Mouse (Mus musculus) embryo, embryonic 10 days (tissue): Measurements from ENCODE around the gene Mtg1.
A peak's percentile ranks its signal among the peaks of the same experiment; 100 is the strongest.

Experiments
- DNase-seq: peaks from one replicate; pipeline ENCODE4 v3.0.0-alpha.2; 2015; ENCODE audit warnings: low spot score

Mtg1 gene

DNA sequence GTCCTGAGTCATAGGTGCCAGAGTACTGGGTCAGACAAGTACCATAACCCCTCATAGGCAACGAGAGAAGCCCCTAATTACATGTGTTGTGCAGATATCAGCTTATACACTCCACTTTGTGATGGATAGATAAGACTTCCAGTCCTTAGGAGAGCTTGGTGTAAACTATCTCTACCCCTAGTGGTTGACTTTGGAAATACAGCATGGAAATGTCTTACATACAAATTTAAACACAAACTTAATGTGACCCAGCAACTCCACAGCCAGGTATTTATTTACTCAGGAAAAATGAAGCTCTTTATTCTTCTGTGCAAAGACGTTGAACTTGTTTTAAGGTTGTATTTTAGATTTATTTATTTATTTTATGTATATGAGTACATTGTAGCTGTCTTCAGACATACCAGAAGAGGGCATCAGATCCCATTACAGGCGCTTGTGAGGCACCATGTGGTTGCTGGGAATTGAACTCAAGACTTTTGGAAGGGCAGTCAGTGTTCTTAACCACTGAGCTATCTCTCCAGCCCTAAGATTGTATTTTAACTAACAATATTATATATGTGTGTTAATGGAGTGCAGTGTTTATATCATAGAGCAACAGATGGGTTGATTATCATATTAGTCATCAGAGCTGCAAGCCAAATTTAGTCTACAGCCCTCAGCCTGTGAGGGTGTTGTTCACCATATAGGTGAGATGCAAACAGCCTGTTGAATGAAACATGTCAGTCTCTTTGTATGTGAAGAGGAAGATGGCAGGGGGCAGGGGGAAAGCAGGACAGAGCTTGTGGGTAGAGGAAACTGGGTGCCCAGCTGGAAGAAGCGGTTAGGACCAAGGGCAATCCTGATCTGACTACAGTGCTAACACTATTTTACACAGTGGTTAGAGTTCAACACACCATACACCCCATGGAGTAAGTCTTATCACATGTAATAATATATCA, 51.3 kb downstream of the Mtg1 start:
- peak; percentile 38 for DNase-seq

DNA sequence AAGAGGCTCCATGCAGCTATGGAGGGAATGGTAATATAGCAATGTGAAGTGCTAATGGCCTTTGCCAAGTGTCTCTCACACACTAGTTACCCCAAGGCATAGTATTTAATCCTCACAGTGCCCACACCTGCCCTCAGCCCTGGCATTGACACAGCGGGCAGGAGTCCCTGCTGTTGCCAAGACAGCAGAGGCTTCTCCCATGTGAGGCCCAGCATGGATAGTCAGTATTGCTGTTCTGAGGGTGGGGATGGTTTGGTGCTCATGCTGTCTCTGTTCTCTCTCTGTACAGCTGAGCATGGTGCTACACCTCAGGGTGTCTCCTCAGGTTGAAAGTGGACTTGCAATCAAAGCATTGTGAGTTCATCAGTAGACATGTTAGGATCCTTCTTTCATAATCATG, 53.1 kb downstream of the Mtg1 start:
- DNase-seq: no peak

DNA sequence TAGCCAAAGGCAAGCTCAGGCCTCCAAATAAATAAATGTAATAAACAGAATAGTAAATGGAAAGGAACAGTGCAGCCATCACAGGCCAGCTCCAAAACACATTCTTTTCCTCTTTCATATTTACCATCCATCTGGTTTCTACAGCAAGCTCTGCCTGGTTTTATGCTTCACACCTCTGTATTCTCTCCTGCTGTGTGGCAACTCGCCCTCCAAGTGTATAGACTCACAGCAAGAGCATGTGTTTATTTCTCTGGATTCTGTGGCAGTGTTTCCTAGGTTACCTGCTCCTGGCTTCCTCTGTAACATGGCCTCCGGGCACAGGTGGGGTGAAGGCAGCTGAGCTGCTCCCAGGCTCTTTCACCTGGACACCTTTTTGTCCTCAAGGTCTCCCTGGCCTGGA, 55.1 kb downstream of the Mtg1 start:
- no peak for DNase-seq

DNA sequence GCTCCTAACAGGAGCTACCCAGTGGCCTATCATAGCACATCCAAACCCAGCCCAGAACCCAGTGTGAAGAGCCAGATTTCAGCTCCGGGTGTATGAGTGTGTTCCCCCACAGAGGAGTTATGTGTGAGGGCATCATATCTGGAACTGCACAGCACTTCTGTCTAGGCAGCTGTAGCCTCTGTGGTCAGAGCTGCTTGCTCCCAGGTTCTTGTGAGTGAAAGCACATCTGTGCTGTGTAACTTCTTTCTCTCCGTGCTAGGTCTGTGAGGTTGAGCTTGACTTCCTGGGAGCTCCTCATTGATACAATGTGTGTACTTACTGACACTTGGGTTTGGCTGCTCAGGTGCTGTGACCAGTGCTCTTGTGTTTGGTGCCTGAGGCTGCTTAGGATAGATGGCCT, 55.5 kb downstream of the Mtg1 start:
- no peak for DNase-seq

DNA sequence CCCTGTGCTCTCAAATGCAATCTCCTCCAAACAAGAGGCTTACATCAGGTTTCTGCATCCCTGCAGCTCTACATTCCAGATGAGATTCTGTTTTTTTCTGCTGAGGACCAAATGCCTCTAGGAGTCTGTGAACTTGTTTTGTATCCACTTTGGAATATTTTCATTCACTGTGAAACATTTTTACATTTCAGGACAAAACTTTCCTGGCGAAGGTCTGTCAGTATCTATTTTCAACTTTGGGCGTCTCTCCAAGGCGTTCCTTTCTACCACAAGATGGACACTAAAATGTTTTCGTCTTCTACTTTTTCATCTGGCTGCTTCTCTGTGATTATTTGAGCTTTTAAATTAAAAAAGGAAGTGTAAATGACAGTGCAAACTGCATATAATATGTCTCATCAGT, 56.7 kb downstream of the Mtg1 start:
- DNase-seq: no peak

DNA sequence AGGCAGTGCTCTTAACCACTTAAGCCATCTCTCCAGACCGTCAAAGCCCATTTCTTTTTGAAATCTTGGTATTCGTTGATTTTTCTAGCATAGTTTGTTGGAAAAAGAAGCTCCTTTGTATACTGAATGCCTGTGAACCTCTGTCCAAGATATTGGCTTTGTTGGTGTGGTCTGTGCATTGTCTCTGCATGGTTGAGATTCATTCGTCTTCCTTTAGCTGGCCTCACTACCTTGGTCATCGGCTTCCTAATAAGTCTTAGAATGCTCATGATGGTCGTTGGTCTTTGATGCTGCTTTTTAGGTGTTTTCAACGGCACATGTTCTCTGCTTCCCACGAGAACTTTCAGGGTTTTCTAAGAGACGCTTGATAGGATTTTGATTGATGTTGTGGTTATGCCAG, 58.6 kb downstream of the Mtg1 start:
- no peak for DNase-seq
